Mouse (Mus musculus): Measurements from ENCODE around the gene Gpr179.

GRCm38 (mm10) chr11:97380036-97380435, 28.2 kb upstream of the Gpr179 start:
- TF ChIP-seq POLR2A (IDR thresholded peaks at IDR 0.05; ENCODE audit: borderline replicate concordance, insufficient read depth, low read length), result no peak
- TF ChIP-seq CTCF (IDR thresholded peaks at IDR 0.05; ENCODE audit: borderline replicate concordance, insufficient read depth, low read depth, low read length), result no peak
